10 mouse cellular contexts compared by ENCODE assay signal in the genomic region with DNA sequence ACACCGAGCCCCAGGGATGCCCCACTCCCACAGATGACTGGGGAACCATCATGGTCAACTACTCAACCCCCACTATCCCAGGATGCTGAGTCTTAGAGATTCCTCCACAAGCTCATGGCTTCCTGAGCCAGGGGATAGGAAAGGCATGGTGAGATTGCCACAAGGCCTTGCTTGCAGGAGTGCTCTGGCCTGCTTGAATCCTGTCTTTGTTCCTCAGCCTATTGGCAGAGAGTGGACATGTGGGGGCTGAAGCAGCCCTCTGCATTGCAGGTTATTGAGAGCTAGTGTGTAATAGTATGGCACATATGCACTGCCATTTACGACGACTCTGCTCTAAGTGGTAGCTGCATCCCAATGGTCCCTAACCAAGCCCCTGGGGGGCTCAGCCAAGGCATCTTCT. TPM values are rescaled to one million over a fixed set of nuclear protein-coding genes. Genes with fewer than 3 reads are reported as not detected.
DNase-seq lines count a peak whose midpoint lies in the region; ATAC-seq and TF ChIP-seq lines count a peak whose summit lies in the region.
"Had no signal": no experiment of that assay in that cellular context is flagged by ENCODE, and none has a peak within 500 bp of the region (broad histone marks: within the 10 kb centered on the region; RNA-seq: fewer than 3 reads in every experiment).

No protein-coding gene starts in this region.

- H3K9me3 ChIP-seq in hindbrain, embryonic 13.5 days: no peaks in the 10 kb centered on the region
- H3K9me3 ChIP-seq in hindbrain, embryonic 11.5 days (ENCODE audit: control insufficient read depth, low read length): no peaks in the 10 kb centered on the region; the same call in 1 of the 2 replicates
- H3K9me3 ChIP-seq in lung, postnatal 0 days (ENCODE audit: low read length): no peaks in the 10 kb centered on the region
- H3K9me3 ChIP-seq in forebrain, postnatal 0 days (ENCODE audit: low read length): no peaks in the 10 kb centered on the region
- H3K9me3 ChIP-seq: embryonic facial prominence, embryonic 12.5 days had no signal

- TF ChIP-seq POLR2A in olfactory bulb, adult 2 months (IDR thresholded peaks at IDR 0.05; ENCODE audit: insufficient read depth, low read depth, low read length): no peak

- DNase-seq in hindbrain, embryonic 11.5 days (ENCODE audit: low spot score): no peak
- DNase-seq in lung, postnatal 0 days (ENCODE audit: low spot score): no peak
- DNase-seq in lung, postnatal 10 days: no peak
- no peak for DNase-seq in forebrain, postnatal 0 days
- no peak for DNase-seq in ovary, postnatal 14 days (ENCODE audit: low spot score)
- no peak for DNase-seq in gastrocnemius, postnatal 36 days

- no peak for TF ChIP-seq EP300 in lung, postnatal 0 days (IDR thresholded peaks at IDR 0.05)

- no peak overlapping the region for H3K4me3 ChIP-seq in hindbrain, embryonic 13.5 days
- no peak overlapping the region for H3K4me3 ChIP-seq in hindbrain, embryonic 11.5 days (ENCODE audit: low read depth, low read length)
- no peak overlapping the region for H3K4me3 ChIP-seq in lung, postnatal 0 days (ENCODE audit: low read depth, low read length)
- H3K4me3 ChIP-seq in forebrain, postnatal 0 days (ENCODE audit: low read depth, low read length): no peak overlapping the region
- no peak overlapping the region for H3K4me3 ChIP-seq in olfactory bulb, adult 2 months (ENCODE audit: insufficient read depth, low read depth, low read length)
- H3K4me3 ChIP-seq: embryonic facial prominence, embryonic 12.5 days had no signal

- H3K4me2 ChIP-seq in hindbrain, embryonic 13.5 days: no peak overlapping the region
- no peak overlapping the region for H3K4me2 ChIP-seq in hindbrain, embryonic 11.5 days (replicated peaks; ENCODE audit: low read depth, low read length)
- H3K4me2 ChIP-seq in lung, postnatal 0 days (replicated peaks; ENCODE audit: low read depth, low read length): no peak overlapping the region
- no peak overlapping the region for H3K4me2 ChIP-seq in forebrain, postnatal 0 days (ENCODE audit: low read depth)
- H3K4me2 ChIP-seq: embryonic facial prominence, embryonic 12.5 days had no signal

- H3K27me3 ChIP-seq in hindbrain, embryonic 13.5 days: no peaks in the 10 kb centered on the region
- no peaks in the 10 kb centered on the region for H3K27me3 ChIP-seq in hindbrain, embryonic 11.5 days (ENCODE audit: control insufficient read depth, insufficient read depth, low read length)
- H3K27me3 ChIP-seq in lung, postnatal 0 days (replicated peaks; ENCODE audit: insufficient read depth, low read length): no peaks in the 10 kb centered on the region
- H3K27me3 ChIP-seq in forebrain, postnatal 0 days (ENCODE audit: insufficient read depth, low read length): no peaks in the 10 kb centered on the region
- H3K27me3 ChIP-seq: embryonic facial prominence, embryonic 12.5 days had no signal

- WGBS in hindbrain, embryonic 13.5 days: 88% methylated on average over 3 of the region's 3 CpGs
- 90% methylated on average over 3 of the region's 3 CpGs for WGBS in hindbrain, embryonic 11.5 days
- WGBS in lung, postnatal 0 days: 68% methylated on average over 3 of the region's 3 CpGs
- 69% methylated on average over 3 of the region's 3 CpGs for WGBS in forebrain, postnatal 0 days
- 66% methylated on average over 3 of the region's 3 CpGs for WGBS in olfactory bulb, adult 2 months

- peaks cover 34% of the 10 kb centered on the region for H3K4me1 ChIP-seq in hindbrain, embryonic 13.5 days (replicated peaks)
- H3K4me1 ChIP-seq in hindbrain, embryonic 11.5 days (replicated peaks; ENCODE audit: control insufficient read depth, insufficient read depth, low read length): no peaks in the 10 kb centered on the region
- H3K4me1 ChIP-seq in lung, postnatal 0 days (ENCODE audit: insufficient read depth, low read depth, low read length): peaks cover 28% of the 10 kb centered on the region
- H3K4me1 ChIP-seq in forebrain, postnatal 0 days (ENCODE audit: insufficient read depth): peaks cover 15% of the 10 kb centered on the region
- peaks cover 28% of the 10 kb centered on the region for H3K4me1 ChIP-seq in olfactory bulb, adult 2 months (ENCODE audit: control insufficient read depth, insufficient read depth, low read length)
- H3K4me1 ChIP-seq: embryonic facial prominence, embryonic 12.5 days had no signal

- intact Hi-C loops in gastrocnemius, postnatal 36 days (cut with DNase I): no loop called here

- TF ChIP-seq CTCF in lung, postnatal 0 days (IDR thresholded peaks at IDR 0.05): no peak
- no peak for TF ChIP-seq CTCF in forebrain, postnatal 0 days (IDR thresholded peaks at IDR 0.05; ENCODE audit: low read depth)
- TF ChIP-seq CTCF in olfactory bulb, adult 2 months (IDR thresholded peaks at IDR 0.05; ENCODE audit: insufficient read depth, low read depth, low read length): no peak

- no peak overlapping the region for H3K9ac ChIP-seq in hindbrain, embryonic 13.5 days
- H3K9ac ChIP-seq in hindbrain, embryonic 11.5 days (ENCODE audit: low read depth, low read length): no peak overlapping the region
- no peak overlapping the region for H3K9ac ChIP-seq in lung, postnatal 0 days (replicated peaks; ENCODE audit: low read depth)
- no peak overlapping the region for H3K9ac ChIP-seq in forebrain, postnatal 0 days
- H3K9ac ChIP-seq: embryonic facial prominence, embryonic 12.5 days had no signal

- peak overlapping the region; percentile 61 for H3K27ac ChIP-seq in hindbrain, embryonic 13.5 days
- H3K27ac ChIP-seq in hindbrain, embryonic 11.5 days (ENCODE audit: low read depth, low read length): no peak overlapping the region
- peak overlapping the region; percentile 62; the same call in 1 of the 2 replicates for H3K27ac ChIP-seq in lung, postnatal 0 days (ENCODE audit: low read length)
- 0 out of 2 replicates have a peak overlapping the region, but pooled peaks have one; percentile 29 for H3K27ac ChIP-seq in forebrain, postnatal 0 days (ENCODE audit: low read depth, low read length)
- peak overlapping the region; percentile 49; the same call in 1 of the 2 replicates for H3K27ac ChIP-seq in olfactory bulb, adult 2 months (ENCODE audit: insufficient read depth, low read depth, low read length)
- H3K27ac ChIP-seq: embryonic facial prominence, embryonic 12.5 days had no signal

- H3K36me3 ChIP-seq in hindbrain, embryonic 13.5 days: no peaks in the 10 kb centered on the region
- H3K36me3 ChIP-seq in hindbrain, embryonic 11.5 days (ENCODE audit: control insufficient read depth, insufficient read depth, low read length): no peaks in the 10 kb centered on the region
- H3K36me3 ChIP-seq in lung, postnatal 0 days (ENCODE audit: insufficient read depth, low read length): no peaks in the 10 kb centered on the region
- H3K36me3 ChIP-seq in forebrain, postnatal 0 days (ENCODE audit: insufficient read depth): no peaks in the 10 kb centered on the region
- H3K36me3 ChIP-seq: embryonic facial prominence, embryonic 12.5 days had no signal

- ATAC-seq in hindbrain, embryonic 13.5 days (ENCODE audit: low FRiP score): peak; percentile 43; the same call in 1 of the 2 replicates
- ATAC-seq in hindbrain, embryonic 11.5 days (ENCODE audit: low FRiP score): no peak
- no peak for ATAC-seq in lung, postnatal 0 days
- ATAC-seq in forebrain, postnatal 0 days: no peak; the same call in 1 of the 2 replicates

RNA-seq across cellular contexts. Expression of a gene that starts 31.9 kb away (rescaled TPM):
- not detected in 2 replicates for polyA plus RNA-seq in hindbrain, embryonic 13.5 days (2015; fragmentation: Nextera tagmentation; extraction: Ambion mirVana)
- not detected in 2 replicates for polyA plus RNA-seq in hindbrain, embryonic 11.5 days (2014; fragmentation: Nextera tagmentation; extraction: Ambion mirVana)
- polyA plus RNA-seq in lung, postnatal 0 days (2015; fragmentation: Nextera tagmentation; extraction: Ambion mirVana): not detected in 2 replicates
- total RNA-seq in forebrain, postnatal 0 days (2014; rRNA removed): 0.14 and 0.31 TPM in 2 replicates
- not detected in 2 replicates for polyA plus RNA-seq in forebrain, postnatal 0 days (2015; fragmentation: Nextera tagmentation; extraction: Ambion mirVana)
- polyA plus RNA-seq in olfactory bulb, adult 2 months (2012; ENCODE audit: insufficient read depth, insufficient read length, low replicate concordance, missing spikeins): not detected in 2 replicates
- not detected for total RNA-seq in gastrocnemius, postnatal 36 days (2021)
- total RNA-seq: hematopoietic stem cell, adult 5-6 weeks had no signal
- polyA plus RNA-seq: embryonic facial prominence, embryonic 12.5 days had no signal

RNA-seq across cellular contexts. Expression of a gene that starts 36.1 kb away (rescaled TPM):
- 23.5 and 25.8 TPM in 2 replicates for polyA plus RNA-seq in hindbrain, embryonic 13.5 days (2015; fragmentation: Nextera tagmentation; extraction: Ambion mirVana)
- 5.9 and 9.8 TPM in 2 replicates for polyA plus RNA-seq in hindbrain, embryonic 11.5 days (2014; fragmentation: Nextera tagmentation; extraction: Ambion mirVana)
- polyA plus RNA-seq in lung, postnatal 0 days (2015; fragmentation: Nextera tagmentation; extraction: Ambion mirVana): 177 and 201 TPM in 2 replicates
- total RNA-seq in forebrain, postnatal 0 days (2014; rRNA removed): 64.2 and 65.7 TPM in 2 replicates
- polyA plus RNA-seq in forebrain, postnatal 0 days (2015; fragmentation: Nextera tagmentation; extraction: Ambion mirVana): 48.7 and 57.0 TPM in 2 replicates
- not detected in 2 replicates for polyA plus RNA-seq in olfactory bulb, adult 2 months (2012; ENCODE audit: insufficient read depth, insufficient read length, low replicate concordance, missing spikeins)
- 10 to 100 TPM; 55.1 to 58.8 TPM for total RNA-seq in gastrocnemius, postnatal 36 days (2021)
